ENCODE assay signal across 17 mouse cellular contexts in genomic region chr2:30072875-30073274, GRCm38 (mm10).
"Had no signal": no experiment of that assay in that cellular context is flagged by ENCODE, and none has a peak within 500 bp of the region (broad histone marks: within the 10 kb centered on the region; RNA-seq: fewer than 3 reads in every experiment).

No protein-coding gene starts in this region.

- H3K4me3 ChIP-seq: layer of hippocampus, adult 2 months; limb, embryonic 15.5 days; liver, embryonic 12.5 days; midbrain, embryonic 13.5 days had no signal

- H3K27me3 ChIP-seq: limb, embryonic 15.5 days; liver, embryonic 12.5 days; midbrain, embryonic 13.5 days had no signal

- H3K4me2 ChIP-seq: limb, embryonic 15.5 days; liver, embryonic 12.5 days; lung, embryonic 14.5 days; midbrain, embryonic 13.5 days had no signal

- H3K27ac ChIP-seq: kidney, postnatal 0 days; layer of hippocampus, adult 2 months; limb, embryonic 15.5 days; liver, embryonic 12.5 days; macrophage; midbrain, embryonic 13.5 days; stomach, postnatal 0 days had no signal

- ATAC-seq: liver, embryonic 12.5 days; lung, postnatal 0 days; midbrain, embryonic 13.5 days had no signal

- H3K9me3 ChIP-seq: limb, embryonic 15.5 days; liver, embryonic 12.5 days; midbrain, embryonic 13.5 days had no signal

- H3K9ac ChIP-seq: limb, embryonic 15.5 days; liver, embryonic 12.5 days; lung, embryonic 14.5 days; midbrain, embryonic 13.5 days had no signal

- DNase-seq: kidney, adult 18-20 months; kidney, postnatal 25 days; layer of hippocampus, adult 9-11 months; lung, embryonic 14.5 days; right cerebral cortex, postnatal 14 days; right cerebral cortex, postnatal 4 days; thymus, adult 2 months; thymus, postnatal 14 days; thymus, postnatal 4 days had no signal
